Mouse (Mus musculus) left cerebral cortex, postnatal 4 days (tissue): ENCODE measurements around the gene Ndufv1. TPM values are rescaled to one million over a fixed set of nuclear protein-coding genes. Genes with fewer than 3 reads are reported as not detected.
A peak's percentile ranks its signal among the peaks of the same experiment; 100 is the strongest.
"Not testable (repeated sequence)": the region's sequence is repeated elsewhere in the genome, so short reads cannot be mapped to it uniquely, and the experiment has no call there.

ENCODE experiments used
- DNase-seq: peaks from one replicate; pipeline ENCODE4 v3.0.0-alpha.2; 2022
- intact Hi-C: fragments of 180-260 bp; cut with DNase I; formaldehyde crosslinking; loops from one replicate; pipeline ENCODE4 v1.15.1; 2025
- total RNA-seq, 2 experiments: library from RNA; stranded (reverse); gene quantifications; 2 replicates each; pipeline ENCODE4 v1.2.3; 2021

Gene Ndufv1
- total RNA-seq, 2 experiments from 2014 or later = 185 to 196 TPM

DNA sequence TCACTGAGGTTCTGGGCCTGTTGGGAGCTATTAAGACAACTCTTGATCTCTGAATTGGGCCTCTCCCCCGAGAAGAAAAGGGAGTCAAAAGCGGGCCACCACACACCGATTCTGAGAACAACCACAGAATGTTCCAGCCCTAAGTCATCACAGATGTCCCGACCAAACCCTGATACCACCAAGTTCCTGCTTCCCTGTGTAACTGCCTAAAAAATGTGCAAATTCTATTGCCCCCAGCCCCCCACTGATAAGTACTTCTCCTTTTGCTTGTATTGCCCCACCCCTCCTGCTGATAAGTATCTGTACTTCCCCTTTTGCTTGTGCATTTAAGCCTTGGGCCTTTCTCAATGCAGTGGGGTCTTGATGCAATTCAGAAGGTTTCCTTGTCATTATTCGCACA, 31.5 kb upstream of the Ndufv1 start:
- intact Hi-C loops = not testable (repeated sequence)

DNA sequence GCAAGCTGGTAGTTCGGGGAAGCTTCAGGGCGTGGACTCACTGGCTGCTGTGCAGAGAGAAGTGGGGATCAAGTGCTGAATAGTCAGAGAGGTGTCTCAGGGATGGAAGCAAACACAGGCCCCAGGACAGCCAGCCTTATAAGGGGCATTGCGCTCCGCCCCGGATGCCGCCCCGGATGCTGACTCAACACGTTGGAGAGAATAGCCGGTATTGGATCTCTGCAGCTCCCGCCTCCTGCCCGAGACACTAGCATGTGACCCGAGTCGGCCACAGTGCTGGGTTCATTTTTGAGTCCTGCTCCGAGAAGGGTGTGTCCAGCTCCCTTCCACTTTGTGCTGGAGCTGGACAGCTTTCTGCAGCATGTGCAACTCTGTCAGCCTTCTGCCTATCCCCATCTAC, 29.5 kb upstream of the Ndufv1 start:
- intact Hi-C loops = no loop called here
- DNase-seq = no peak

More for the DNA sequence above, 31.5 kb upstream of the Ndufv1 start:
- DNase-seq = not testable (repeated sequence)

DNA sequence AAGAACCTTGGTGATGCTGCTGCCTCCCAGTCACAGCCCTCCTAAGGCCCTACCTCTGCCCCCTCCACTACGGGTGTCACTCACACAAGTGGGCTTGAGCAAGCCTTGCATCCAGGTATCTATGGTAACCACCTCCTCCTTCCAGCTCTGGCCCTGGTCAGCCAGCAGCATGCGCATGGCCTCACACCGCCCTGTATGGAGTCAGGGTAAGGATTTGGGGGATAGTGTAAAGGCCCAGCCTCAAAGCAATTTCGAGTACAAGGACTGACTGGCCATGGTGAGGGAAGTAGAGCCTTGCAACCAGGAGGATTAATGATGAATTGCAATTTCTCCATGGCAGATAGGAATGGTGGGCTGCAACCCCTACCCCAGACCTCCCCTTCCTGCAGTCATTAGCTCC, 28.9 kb upstream of the Ndufv1 start:
- intact Hi-C loops, DNase-seq: not testable (repeated sequence)

DNA sequence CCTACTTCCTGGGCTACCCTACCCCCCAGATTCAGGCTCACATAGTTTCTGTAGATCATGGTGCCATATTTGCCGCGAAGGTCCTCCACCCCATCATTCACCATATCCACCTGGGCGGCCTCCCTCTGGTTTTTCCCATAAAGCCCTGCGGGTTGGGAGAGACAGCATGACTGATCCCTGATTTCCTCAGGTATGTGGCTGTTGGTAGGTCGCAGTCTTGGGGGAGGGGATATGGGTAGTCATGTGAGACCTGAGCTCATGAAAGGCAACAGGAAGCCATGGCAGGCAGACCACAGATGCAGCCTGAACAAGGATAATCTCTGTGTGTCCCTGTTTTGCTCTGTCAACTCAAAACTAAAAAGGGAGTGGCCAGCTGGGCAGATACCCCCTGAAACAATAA, 28.3 kb upstream of the Ndufv1 start:
- intact Hi-C loops, DNase-seq: not testable (repeated sequence)

DNA sequence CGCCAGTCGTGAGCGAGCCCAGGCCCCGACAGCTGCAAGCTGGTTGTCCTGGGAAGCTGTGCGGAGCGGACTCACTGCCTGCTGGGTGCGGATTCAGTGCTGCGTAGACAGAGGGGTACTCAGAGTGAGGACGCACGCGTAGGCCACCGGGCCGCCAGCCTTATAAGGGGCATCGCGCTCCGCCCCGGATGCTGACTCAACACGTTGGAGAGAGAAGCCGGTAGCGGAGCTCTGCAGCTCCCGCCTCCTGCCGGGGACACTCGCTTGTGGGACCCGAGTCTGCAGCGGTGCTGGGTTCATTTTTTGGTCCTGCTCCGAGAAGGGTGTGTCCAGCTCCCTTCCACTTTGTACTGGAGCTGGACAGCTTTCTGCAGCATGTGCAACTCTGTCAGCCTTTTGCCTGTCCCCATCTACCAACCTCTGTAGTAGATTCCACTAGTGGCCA, 25.2 kb upstream of the Ndufv1 start, which contains the start of gene Gstp1:
Gene Gstp1, minus strand, starts transcription at position 198 of the 445 bp plus-strand sequence.
- peak; percentile 82 for DNase-seq
- intact Hi-C loops = no loop called here

DNA sequence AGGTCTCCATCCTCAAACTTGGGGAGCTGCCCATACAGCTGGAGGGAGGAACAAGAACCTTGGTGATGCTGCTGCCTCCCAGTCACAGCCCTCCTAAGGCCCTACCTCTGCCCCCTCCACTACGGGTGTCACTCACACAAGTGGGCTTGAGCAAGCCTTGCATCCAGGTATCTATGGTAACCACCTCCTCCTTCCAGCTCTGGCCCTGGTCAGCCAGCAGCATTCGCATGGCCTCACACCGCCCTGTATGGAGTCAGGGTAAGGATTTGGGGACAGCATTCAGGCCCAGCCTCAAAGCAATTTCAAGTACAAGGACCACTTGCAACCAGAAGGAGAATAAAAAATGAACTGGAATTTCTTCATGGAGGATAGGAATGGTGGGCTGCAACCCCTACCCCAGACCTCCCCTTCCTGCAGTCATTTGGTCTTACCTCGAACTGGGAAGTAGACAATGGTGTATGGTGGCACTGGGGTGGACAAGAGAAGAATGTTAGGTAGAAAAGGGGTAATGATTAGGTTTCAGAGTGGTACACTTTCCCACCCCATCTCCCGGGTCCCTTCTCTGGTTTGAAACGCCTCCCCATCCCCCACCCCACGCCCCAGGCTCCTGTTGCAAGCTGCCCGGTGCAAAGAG, 24.7 kb upstream of the Ndufv1 start:
- intact Hi-C loops, DNase-seq: not testable (repeated sequence)

DNA sequence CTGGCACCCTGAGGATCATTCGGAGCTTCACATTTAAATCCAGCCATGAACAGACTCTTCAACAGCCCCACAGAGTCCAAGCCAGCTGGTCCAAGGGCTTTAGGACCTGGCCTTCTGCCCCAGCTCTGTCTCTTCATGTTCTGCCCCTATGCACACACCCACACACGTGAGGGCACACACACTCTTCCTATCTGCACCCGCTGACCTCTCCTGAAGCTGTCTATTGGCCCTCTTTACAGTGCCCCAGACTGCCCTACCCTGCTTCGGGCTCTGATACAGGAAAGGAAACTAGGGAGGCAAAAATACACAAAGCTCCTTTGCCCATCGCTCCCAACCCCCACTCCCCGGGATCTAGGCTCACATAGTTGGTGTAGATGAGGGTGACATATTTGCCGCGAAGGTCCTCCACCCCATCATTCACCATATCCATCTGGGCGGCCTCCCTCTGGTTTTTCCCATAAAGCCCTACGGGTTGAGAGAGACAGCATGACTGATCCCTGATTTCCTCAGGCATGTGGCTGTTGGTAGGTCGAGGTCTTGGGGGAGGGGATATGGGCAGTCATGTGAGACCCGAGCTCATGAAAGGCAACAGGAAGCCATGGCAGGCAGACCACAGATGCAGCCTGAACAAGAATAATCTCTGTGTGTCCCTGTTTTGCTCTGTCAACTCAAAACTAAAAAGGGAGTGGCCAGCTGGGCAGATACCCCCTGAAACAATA, 23.9 kb upstream of the Ndufv1 start:
- intact Hi-C loops = no loop called here
- DNase-seq = no peak

DNA sequence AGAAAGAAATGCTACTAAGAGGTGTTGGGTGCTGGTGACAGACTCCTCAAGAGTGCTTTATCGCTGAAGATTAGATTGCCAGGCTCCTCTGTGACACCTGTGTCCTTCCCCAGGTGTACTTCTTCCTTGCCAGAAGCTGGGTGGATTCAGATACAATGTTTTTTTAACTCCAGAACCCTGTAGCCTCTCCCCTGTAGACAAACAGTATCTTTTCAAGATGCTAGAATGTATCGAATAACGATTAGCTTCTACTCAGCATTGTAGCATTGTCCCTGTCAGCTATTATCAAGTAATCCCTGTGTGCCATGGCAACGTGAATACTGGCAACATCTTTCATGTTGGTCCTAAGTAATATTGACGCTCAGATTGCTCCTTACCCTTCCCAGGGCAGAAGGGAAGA, 21.1 kb upstream of the Ndufv1 start:
- DNase-seq = no peak
- intact Hi-C loops = no loop called here

DNA sequence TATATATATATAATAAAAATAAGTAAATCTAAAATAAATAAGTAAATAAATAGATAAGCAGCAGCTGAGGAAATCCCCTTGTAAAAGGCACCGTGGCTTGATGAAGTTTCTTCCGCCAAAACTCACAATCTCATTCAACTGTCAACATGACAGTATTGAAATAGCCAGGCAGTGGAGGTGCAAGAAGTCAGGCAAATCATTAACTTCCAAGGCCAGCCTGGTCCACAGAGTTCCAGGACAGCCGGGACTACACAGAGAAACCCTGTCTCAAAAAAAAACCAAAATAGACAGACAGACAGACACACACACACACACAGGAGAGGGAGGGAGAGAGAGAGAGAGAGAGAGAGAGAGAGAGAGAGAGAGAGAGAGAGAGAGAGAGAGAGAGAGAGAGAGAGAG, 20.7 kb upstream of the Ndufv1 start:
- no peak for DNase-seq
- intact Hi-C loops = no loop called here

DNA sequence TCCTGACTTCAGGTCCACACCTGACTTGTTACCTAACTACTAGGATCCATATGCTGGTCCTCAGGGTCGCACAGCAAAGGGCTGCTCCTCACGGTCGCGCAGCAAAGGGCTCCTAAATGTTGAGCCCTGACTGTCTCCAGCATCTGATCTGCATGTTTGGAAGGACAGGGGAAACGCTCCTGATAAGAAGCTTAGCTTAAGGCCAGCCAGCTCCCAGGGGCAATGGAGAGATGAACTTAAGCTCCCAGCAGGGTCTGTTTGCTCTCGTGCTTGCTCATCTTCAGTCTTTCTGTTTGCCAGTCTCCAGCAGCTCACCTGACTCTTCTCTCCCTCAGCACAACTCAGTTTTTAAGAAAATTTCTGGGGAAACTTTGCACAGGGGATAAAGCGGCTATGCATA, 20.1 kb upstream of the Ndufv1 start:
- no peak for DNase-seq
- intact Hi-C loops = no loop called here

DNA sequence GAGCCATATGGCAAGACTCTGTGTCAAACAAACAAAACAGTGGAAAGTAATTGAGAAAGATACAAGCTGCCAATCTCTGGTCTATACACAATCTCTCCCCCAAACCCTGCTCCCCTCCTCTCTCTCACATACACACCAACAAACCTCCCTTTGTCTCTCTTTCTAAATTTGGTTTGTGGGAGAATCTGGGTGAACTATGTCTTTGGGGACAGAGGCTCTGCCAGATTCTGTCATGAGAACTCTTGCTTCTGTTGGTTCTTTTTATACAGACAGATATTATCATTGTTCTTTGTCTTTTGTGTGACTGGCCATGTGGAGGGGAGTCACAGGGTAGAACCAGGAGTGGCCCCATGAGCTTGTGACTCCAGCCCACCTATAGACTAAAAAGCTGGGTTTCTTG, 15.0 kb upstream of the Ndufv1 start:
- intact Hi-C loops = no loop called here
- DNase-seq = no peak

DNA sequence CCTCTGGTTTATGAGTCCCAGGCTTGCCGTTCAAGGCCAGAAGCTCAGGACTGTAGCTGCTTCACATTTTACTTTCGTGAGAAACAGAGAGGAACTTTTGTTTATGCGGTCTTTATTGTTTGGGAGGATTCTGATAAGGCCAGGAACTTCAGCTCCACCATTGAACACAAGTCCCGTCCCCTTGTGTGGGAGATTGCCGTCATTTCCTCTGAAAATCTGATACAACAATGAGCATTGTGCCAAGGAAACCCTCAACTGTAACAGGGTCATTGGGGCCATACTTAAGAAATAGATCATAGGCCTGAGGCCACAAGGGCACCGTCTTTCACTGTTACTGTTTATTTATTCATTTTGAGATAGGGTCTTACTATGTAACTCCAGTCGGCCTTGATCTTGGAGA, 10.6 kb upstream of the Ndufv1 start:
- intact Hi-C loops = no loop called here
- no peak for DNase-seq

DNA sequence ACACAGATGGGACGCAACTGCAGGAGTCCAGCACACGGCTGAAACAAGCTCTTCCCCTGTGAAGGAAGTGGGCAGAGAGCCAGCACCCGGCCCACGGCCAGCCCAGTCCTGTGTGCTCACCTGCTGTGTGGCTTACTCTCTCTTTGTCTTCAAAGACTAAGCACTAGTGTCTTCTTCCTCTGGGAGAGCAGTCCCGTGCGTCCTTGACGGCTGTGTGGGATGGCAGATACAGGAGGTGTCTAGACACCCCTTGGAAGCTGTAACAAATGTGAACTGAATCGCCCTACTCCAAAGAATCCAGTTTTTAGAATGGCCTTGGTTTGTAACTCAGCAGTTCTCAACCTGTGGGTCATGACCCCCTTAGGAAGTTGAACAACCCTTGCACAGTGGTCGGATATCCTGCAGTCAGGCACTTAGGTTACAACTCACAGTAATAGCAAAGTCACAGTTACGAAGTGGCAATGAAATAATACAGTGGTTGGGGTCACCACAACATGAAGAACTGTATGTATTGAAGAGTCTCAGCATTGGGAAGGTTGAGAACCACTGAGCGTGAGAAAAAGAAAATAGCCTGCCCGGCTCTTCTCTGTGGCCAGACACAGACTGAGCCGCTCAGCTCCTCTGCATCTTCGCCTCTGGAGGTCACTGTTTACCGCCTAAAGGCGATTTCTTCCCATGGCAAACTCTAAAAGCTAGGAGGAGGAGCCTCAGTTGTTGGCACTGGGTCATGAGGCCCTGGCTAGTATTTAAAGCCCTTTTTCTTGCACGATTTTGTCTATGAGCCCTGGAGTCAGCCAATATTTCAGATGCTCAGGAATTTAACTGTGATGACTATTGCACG, 6.4 kb upstream of the Ndufv1 start:
- intact Hi-C loops = loop anchor here (10.0 kb wide), 1 partner anchor 196 kb away; the partner anchor contains the start of genes AC109138.7 and Clcf1

DNA sequence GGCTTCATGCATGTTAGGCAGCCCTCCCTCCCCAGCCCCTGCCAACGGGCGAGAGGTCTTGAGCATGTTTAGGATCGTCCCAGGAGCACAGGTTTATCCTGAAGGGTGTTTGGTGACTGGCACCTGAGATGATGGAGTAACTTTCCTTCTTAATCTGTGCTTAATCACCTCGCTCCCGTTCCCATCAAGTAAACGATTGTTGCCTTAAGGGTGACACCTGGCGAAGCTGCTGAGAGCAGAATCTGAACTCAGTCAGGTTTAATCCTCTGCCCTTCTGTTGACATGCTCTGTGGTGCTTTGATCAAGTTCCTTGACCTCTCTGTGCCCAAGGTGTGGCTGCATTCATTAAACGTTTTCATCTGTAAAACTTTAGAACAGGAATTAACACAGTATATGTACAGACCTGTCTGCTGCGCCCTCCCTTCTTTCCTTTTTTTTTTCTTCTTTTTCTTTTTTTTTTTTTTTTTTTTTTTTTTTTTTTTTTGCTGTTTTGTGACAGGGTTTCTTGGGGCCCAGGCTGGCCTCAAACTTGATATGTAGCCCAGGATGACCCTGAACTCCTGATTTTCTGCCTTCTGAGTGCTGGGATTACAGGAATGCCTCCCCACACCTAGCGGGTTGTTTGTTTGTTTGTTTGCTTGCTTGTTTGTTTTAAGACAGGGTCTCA, 5.4 kb upstream of the Ndufv1 start:
- no peak for DNase-seq
- intact Hi-C loops = loop anchor here (10.0 kb wide), 1 partner anchor 197 kb away; the partner anchor contains the start of genes AC109138.7 and Clcf1

More for the DNA sequence above, 6.4 kb upstream of the Ndufv1 start:
- DNase-seq = peak; percentile 79

DNA sequence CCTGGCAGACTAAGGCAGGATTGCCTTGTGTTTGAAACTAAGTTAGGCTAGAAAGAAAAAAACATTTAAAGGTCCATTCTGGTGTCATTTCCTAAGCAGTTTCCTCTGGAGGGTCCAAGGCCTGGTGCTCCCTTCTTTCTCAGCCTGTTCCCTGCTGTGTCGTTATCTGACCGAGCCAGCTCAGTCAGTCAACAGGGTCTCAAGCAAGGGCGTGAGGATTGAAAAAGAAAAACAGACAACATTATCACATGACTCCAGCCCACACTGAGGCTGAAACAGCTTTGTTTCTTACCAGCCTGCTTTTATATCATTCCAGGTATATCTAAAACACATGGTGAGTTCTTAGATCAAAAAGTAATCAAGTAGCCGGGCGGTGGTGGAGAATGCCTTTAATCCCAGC, 3.0 kb upstream of the Ndufv1 start:
- no peak for DNase-seq
- intact Hi-C loops = loop anchor here (10.0 kb wide), 1 partner anchor 199 kb away; the partner anchor contains the start of genes AC109138.7 and Clcf1

DNA sequence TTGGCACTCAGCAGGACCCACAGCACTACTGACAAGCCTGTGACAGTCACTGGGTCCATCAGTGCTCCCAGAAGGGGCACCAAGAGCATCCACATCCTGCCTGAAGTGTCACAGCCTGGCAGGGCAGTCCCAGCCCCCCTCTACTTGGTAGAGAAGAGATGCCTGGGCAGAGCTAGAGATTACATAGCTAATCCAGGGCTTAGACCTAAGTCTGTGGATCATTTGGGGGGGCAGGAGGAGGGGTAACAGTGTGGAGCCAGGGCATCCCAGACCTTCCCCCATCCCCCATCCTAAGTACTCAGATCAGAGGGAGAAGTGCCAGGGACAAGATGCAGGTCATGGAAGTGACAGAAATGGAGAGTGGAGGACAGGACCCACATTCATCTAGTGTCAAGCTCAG, 2.2 kb upstream of the Ndufv1 start:
- intact Hi-C loops = loop anchor here (10.0 kb wide), 1 partner anchor 200 kb away; the partner anchor contains the start of genes AC109138.7 and Clcf1
- DNase-seq = no peak

DNA sequence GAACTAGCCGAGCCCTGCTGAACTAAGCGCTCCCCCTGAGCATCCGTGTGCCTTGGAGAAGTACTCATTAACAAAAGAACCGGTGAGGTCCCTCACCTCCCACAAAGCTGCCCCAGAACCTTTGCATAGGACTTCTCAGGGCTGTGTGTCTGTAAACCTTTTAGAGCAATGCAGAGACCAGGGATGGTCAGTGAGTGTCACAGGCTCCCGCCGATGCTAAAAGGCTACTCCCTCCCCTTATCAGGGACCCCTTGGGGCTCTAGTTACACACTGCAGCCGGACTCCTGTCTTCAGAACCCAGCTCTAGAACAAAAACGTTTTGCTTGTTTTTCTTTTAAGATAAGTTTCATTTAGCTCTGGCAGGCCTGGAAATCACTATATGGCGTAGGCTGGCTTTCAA, 460 bp upstream of the Ndufv1 start:
- no peak for DNase-seq
- intact Hi-C loops = loop anchor here (10.0 kb wide), 1 partner anchor 202 kb away; the partner anchor contains the start of genes AC109138.7 and Clcf1

DNA sequence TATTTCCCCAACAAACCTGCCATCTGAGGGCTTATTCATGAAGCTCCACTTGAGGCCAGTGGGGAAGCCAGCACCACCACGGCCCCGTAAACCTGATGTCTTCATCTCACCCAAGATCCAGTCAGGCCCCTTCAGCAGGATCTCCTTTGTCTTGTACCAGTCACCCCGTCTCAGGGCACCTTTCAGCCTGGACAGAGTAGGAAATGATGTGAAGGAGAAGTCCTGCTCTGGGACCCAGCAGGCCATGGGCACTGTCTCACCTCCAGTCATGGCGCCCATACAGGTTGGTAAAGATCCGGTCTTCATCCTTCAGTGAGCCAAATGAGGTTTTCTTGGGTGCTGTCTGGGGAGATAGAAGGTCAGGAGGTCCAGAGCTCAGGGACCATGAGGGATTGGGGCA, 1.5 kb downstream of the Ndufv1 start:
- no peak for DNase-seq
- intact Hi-C loops = loop anchor here (10.0 kb wide), 1 partner anchor 204 kb away; the partner anchor contains the start of genes AC109138.7 and Clcf1

DNA sequence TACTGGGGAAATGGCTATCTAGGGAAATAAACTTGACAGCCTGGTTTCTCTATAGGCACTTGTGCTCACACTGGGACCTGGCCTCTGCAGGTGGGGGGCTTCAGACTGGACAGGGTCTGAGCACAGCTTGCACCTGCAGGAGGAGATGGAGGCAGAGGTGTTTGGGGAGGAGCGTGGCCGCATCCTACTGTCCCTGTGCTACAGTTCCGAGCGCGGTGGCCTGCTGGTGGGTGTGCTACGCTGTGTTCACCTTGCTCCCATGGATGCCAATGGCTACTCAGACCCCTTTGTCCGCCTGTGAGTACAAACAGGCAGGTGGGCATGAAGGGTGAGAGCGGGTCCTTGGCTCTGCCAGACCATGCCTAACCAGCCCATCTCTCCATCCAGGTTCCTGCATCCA, 6.6 kb downstream of the Ndufv1 start:
- DNase-seq = no peak
- intact Hi-C loops = no loop called here

DNA sequence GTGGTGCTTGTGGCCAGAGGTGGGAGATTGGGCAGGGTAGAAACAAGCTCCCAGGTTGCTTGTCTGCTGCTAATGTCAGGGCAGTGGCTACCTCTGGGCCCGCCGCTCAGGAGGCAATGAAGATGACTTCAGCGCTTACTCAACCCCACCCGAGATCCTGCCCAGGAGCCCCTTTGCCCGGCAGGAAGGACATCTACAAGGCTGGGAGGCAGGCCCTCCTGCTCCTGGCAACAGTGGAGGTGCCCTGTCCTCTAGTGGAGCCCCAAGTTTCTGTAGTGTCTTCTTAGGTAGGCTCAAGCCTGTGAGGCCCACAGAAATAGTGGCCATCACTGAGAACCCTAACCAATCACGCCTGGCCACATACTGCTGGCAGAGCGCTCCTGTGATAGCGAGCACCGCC, 7.5 kb downstream of the Ndufv1 start:
- DNase-seq = no peak
- intact Hi-C loops = no loop called here
